Mouse (Mus musculus) megakaryocyte, embryonic 14.5 days (primary cell): ENCODE results near the gene Tbc1d2.

ENCODE experiments used
- FLI1 ChIP-seq: IDR thresholded peaks from 2 replicates; pipeline ENCODE4 v1.6.1; 2012; ENCODE audit warnings: low read length, inconsistent platforms, mixed read lengths
- GATA1 ChIP-seq: IDR thresholded peaks from 3 replicates; pipeline ENCODE4 v1.6.1; 2012; ENCODE audit warnings: mixed read lengths, low read length, inconsistent platforms, borderline replicate concordance

GRCm38 (mm10) chr4:46664123-46665009 lies 14.4 kb upstream of the Tbc1d2 start:
- TF ChIP-seq GATA1 (no peak), FLI1 (no peak)
